Mouse (Mus musculus) forebrain, postnatal 0 days (tissue): ENCODE measurements around the gene Gnas. TPM values are rescaled to one million over a fixed set of nuclear protein-coding genes. Genes with fewer than 3 reads are reported as not detected.

Source experiments
- ATAC-seq: fragments of 200-750 bp; cut with Nextera tagmentation; 2 replicates; pipeline ENCODE4 v1.8.0; 2017; ENCODE audit warnings: mild to moderate bottlenecking, moderate library complexity
- DNase-seq: peaks from one replicate; pipeline ENCODE4 v3.0.0-alpha.2; 2015
- H3K27ac ChIP-seq: fragments of 300-500 bp; sonication (generic); 2 replicates; pipeline ENCODE4 v1.5.1; 2014; ENCODE audit warnings: low read depth, mild to moderate bottlenecking, antibody characterized with exemption, low read length, moderate library complexity, mixed read lengths
- H3K27me3 ChIP-seq: fragments of 300-500 bp; sonication (generic); 2 replicates; pipeline ENCODE4 v1.6.1; 2014; ENCODE audit warnings: mild to moderate bottlenecking, low read length, mixed read lengths; ENCODE audit not compliant: insufficient read depth
- H3K36me3 ChIP-seq: fragments of 300-500 bp; sonication (generic); 2 replicates; pipeline ENCODE4 v1.6.1; 2014; ENCODE audit warnings: mild to moderate bottlenecking, moderate library complexity; ENCODE audit not compliant: insufficient read depth
- H3K4me1 ChIP-seq: fragments of 300-500 bp; sonication (generic); 2 replicates; pipeline ENCODE4 v1.6.1; 2014; ENCODE audit warnings: antibody characterized with exemption; ENCODE audit not compliant: insufficient read depth
- H3K4me2 ChIP-seq: fragments of 300-500 bp; sonication (generic); 2 replicates; pipeline ENCODE4 v1.6.1; 2014; ENCODE audit warnings: low read depth, mild to moderate bottlenecking, moderate library complexity
- H3K4me3 ChIP-seq: fragments of 300-500 bp; sonication (generic); 2 replicates; pipeline ENCODE4 v1.5.1; 2014; ENCODE audit warnings: low read depth, low read length, mixed read lengths
- H3K9ac ChIP-seq: fragments of 300-500 bp; sonication (generic); 2 replicates; pipeline ENCODE4 v1.6.1; 2014; ENCODE audit warnings: mild to moderate bottlenecking
- H3K9me3 ChIP-seq: fragments of 300-500 bp; sonication (generic); 2 replicates; pipeline ENCODE4 v1.6.1; 2016; ENCODE audit warnings: low read length
- CTCF ChIP-seq: sonication (generic); IDR thresholded peaks from 2 replicates; pipeline ENCODE4 v1.5.1; 2016; ENCODE audit warnings: antibody characterized with exemption, control low read depth, low read depth
- WGBS: fragments of 180-500 bp; shearing (Covaris S2); extraction: QIAGEN DNeasy Blood & Tissue Kit; methylation state at CpG from one replicate; pipeline ENCODE4 v1.1.7; 2014; 5-methylcytosine and 5-hydroxymethylcytosine counted together
- polyA plus RNA-seq: library from polyadenylated mRNA; unstranded; fragments of >200 nt; fragmentation: Nextera tagmentation; extraction: Ambion mirVana; gene quantifications from 2 replicates; pipeline ENCODE4 v1.2.1, GENCODE M21; 2015
- total RNA-seq: library from RNA; depleted of rRNA; stranded (reverse); fragments of >200 nt; gene quantifications from 2 replicates; pipeline ENCODE4 v1.2.3, GENCODE M21; 2014

Gnas gene
- total and polyA plus RNA-seq, 2 experiments from 2014 or later, result 1,512 to 1,604 TPM

- peaks cover 40% of the 10 kb centered on the region for H3K27me3 ChIP-seq
- DNase-seq, result no peak
- H3K4me2 ChIP-seq, result peak overlapping the region; percentile 37
- no peak overlapping the region for H3K9ac ChIP-seq
- H3K27ac ChIP-seq, result no peak overlapping the region
- ATAC-seq, result no peak
- peak overlapping the region; percentile 12; the same call in 1 of the 2 replicates for H3K4me3 ChIP-seq
- peaks cover 41% of the 10 kb centered on the region for H3K36me3 ChIP-seq
- 46% methylated on average over 11 of the region's 11 CpGs for WGBS
- no peaks in the 10 kb centered on the region for H3K9me3 ChIP-seq
- no peak for TF ChIP-seq CTCF
- H3K4me1 ChIP-seq, result no peaks in the 10 kb centered on the region
Measured at GRCm38 (mm10) chr2:174283341-174283740, 779 bp upstream of the Gnas start.

- Histone ChIP-seq H3K27me3 (peaks cover 40% of the 10 kb centered on the region), H3K4me3 (peak overlapping the region; percentile 26), H3K9me3 (no peaks in the 10 kb centered on the region), H3K36me3 (peaks cover 41% of the 10 kb centered on the region), H3K9ac (no peak overlapping the region), H3K4me2 (peak overlapping the region; percentile 37), H3K27ac (no peak overlapping the region), H3K4me1 (no peaks in the 10 kb centered on the region)
- TF ChIP-seq CTCF, result no peak
- WGBS, result 51% methylated on average over 58 of the region's 58 CpGs
- ATAC-seq, result no peak
- no peak for DNase-seq
Measured at GRCm38 (mm10) chr2:174284807-174285457, 812 bp downstream of the Gnas start.

GRCm38 (mm10) chr2:174285921-174286470 lies 1.9 kb downstream of the Gnas start:
- peaks cover 41% of the 10 kb centered on the region for H3K36me3 ChIP-seq
- H3K4me3 ChIP-seq, result no peak overlapping the region
- no peak overlapping the region for H3K4me2 ChIP-seq
- TF ChIP-seq CTCF, result no peak
- peaks cover 40% of the 10 kb centered on the region for H3K27me3 ChIP-seq
- no peak overlapping the region for H3K9ac ChIP-seq
- no peaks in the 10 kb centered on the region for H3K9me3 ChIP-seq
- ATAC-seq, result no peak
- no peak overlapping the region for H3K27ac ChIP-seq
- H3K4me1 ChIP-seq, result no peaks in the 10 kb centered on the region
- no peak for DNase-seq
- 53% methylated on average over 34 of the region's 34 CpGs for WGBS

GRCm38 (mm10) chr2:174287921-174288320 lies 3.8 kb downstream of the Gnas start:
- Histone ChIP-seq H3K9ac (no peak overlapping the region), H3K4me3 (no peak overlapping the region), H3K9me3 (no peaks in the 10 kb centered on the region), H3K4me2 (no peak overlapping the region), H3K27ac (no peak overlapping the region), H3K27me3 (peaks cover 35% of the 10 kb centered on the region), H3K36me3 (peaks cover 34% of the 10 kb centered on the region), H3K4me1 (no peaks in the 10 kb centered on the region)
- TF ChIP-seq CTCF, result no peak
- DNase-seq (no peak), ATAC-seq (no peak)
- WGBS, result 25% methylated on average over 7 of the region's 7 CpGs

DNA sequence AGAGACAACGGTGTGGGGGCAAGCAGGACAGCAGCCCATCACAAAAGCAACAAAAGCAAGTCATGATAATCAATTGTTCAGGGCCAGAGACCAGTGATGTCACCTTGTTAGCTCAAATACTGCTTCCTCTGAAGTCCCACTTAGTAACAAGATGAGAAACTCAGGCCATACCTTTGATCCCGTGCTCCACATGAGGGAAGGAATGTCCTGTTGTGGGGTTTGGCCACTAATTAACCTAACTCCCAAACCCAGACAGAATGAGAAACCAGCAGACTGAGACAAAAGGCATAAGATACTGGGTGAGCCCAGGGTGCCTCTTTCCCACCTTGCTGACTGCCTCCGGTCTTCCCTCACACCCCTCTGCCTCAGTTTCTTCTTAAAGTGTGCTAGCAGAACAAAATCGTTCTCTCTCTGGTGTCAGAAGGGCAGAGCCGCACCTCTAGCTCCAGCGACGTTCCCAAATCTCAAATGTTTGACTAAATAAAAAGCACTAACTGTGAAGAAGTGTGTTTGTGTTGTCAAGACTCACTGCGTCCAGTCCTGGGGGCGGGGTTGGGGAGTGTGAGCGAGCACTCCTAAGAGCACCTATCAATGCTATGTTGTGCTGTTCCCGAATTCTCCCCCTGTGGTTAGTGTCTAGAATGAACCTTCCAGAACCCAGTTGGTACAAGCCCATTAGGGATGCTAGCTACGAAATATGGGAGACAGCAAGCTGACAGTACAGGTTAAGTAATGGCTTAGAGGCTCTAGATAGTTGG lies 4.7 kb downstream of the Gnas start:
- Histone ChIP-seq H3K9ac (no peak overlapping the region), H3K9me3 (no peaks in the 10 kb centered on the region), H3K4me2 (no peak overlapping the region), H3K27me3 (peaks cover 28% of the 10 kb centered on the region), H3K4me1 (0 out of 2 replicates have a peak, but pooled peaks cover 3% of the 10 kb centered on the region), H3K27ac (no peak overlapping the region), H3K4me3 (no peak overlapping the region), H3K36me3 (peaks cover 27% of the 10 kb centered on the region)
- WGBS, result 44% methylated on average over 12 of the region's 12 CpGs
- no peak for DNase-seq
- ATAC-seq, result no peak
- no peak for TF ChIP-seq CTCF

GRCm38 (mm10) chr2:174291029-174291661 lies 7.0 kb downstream of the Gnas start:
- DNase-seq (no peak), ATAC-seq (no peak)
- Histone ChIP-seq H3K9ac (0 out of 2 replicates have a peak overlapping the region, but pooled peaks have one; percentile 14), H3K4me1 (0 out of 2 replicates have a peak, but pooled peaks cover 3% of the 10 kb centered on the region), H3K4me3 (peak overlapping the region; percentile 31), H3K9me3 (0 out of 2 replicates have a peak, but pooled peaks cover 11% of the 10 kb centered on the region), H3K36me3 (peaks cover 5% of the 10 kb centered on the region), H3K4me2 (peak overlapping the region; percentile 54), H3K27me3 (peaks cover 7% of the 10 kb centered on the region), H3K27ac (no peak overlapping the region)
- TF ChIP-seq CTCF, result no peak
- WGBS, result 26% methylated on average over 8 of the region's 8 CpGs
